In the genomic region with DNA sequence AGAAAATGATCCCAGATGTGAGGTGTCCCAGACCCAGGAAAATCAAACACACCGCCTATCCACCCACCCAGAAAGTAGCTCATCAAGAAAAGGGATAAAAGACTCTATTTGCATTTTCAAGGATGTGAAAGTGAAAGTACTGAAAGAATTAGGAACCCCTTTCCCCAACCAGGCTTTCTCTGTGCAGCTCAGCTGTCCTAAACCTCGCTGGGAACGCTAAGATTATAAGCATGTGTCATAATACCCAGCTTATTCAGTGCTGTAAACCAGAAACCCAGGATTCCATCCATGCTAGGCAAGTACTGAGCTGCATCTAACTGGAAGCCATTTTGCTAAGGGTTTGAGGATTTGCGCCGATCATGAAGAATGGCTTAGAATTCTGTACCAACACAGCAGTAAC, we compare ENCODE assay signal across 9 mouse cellular contexts.
DNase-seq lines count a peak whose midpoint lies in the region; ATAC-seq and TF ChIP-seq lines count a peak whose summit lies in the region.
"Had no signal": no experiment of that assay in that cellular context is flagged by ENCODE, and none has a peak within 500 bp of the region (broad histone marks: within the 10 kb centered on the region; RNA-seq: fewer than 3 reads in every experiment).

No protein-coding gene starts in this region.

- DNase-seq in layer of hippocampus, adult 2 months (ENCODE audit: low spot score in 2 of 2), result no peak
- DNase-seq in layer of hippocampus, adult 18-20 months (ENCODE audit: low spot score in 2 of 2), result no peak
- DNase-seq in right cerebral cortex, adult 18-20 months, result no peak
- no peak for DNase-seq in cerebellum, adult 9-10 months
- no peak for DNase-seq in thymus, adult 18-20 months
- DNase-seq: lung, postnatal 36 days had no signal

- TF ChIP-seq CTCF in layer of hippocampus, adult 2 months (conservative IDR thresholded peaks at IDR 0.05), result no peak

- ATAC-seq in embryonic facial prominence, embryonic 13.5 days (ENCODE audit: insufficient number of reproducible peaks, insufficient read depth, low FRiP score, low TSS enrichment, low read depth), result no peak
- no peak for ATAC-seq in intestine, embryonic 15.5 days
- ATAC-seq in neural tube, embryonic 14.5 days (ENCODE audit: low read depth), result no peak

- peaks cover 25% of the 10 kb centered on the region for H3K36me3 ChIP-seq in embryonic facial prominence, embryonic 13.5 days
- H3K36me3 ChIP-seq in intestine, embryonic 15.5 days, result 0 out of 2 replicates have a peak, but pooled peaks cover 2% of the 10 kb centered on the region
- H3K36me3 ChIP-seq in neural tube, embryonic 14.5 days (ENCODE audit: control insufficient read depth, insufficient read depth, low read length), result no peaks in the 10 kb centered on the region

- H3K4me3 ChIP-seq in layer of hippocampus, adult 2 months, result no peak overlapping the region
- no peak overlapping the region for H3K4me3 ChIP-seq in embryonic facial prominence, embryonic 13.5 days
- H3K4me3 ChIP-seq in intestine, embryonic 15.5 days (replicated peaks), result no peak overlapping the region
- no peak overlapping the region for H3K4me3 ChIP-seq in neural tube, embryonic 14.5 days (ENCODE audit: low read depth, low read length)

- H3K27ac ChIP-seq in layer of hippocampus, adult 2 months, result peak overlapping the region; percentile 84
- peak overlapping the region; percentile 66 for H3K27ac ChIP-seq in embryonic facial prominence, embryonic 13.5 days
- peak overlapping the region; percentile 86 for H3K27ac ChIP-seq in intestine, embryonic 15.5 days
- H3K27ac ChIP-seq in neural tube, embryonic 14.5 days (ENCODE audit: low read depth, low read length), result peak overlapping the region; percentile 4; the same call in 1 of the 2 replicates

- H3K4me1 ChIP-seq in embryonic facial prominence, embryonic 13.5 days, result peaks cover 44% of the 10 kb centered on the region
- H3K4me1 ChIP-seq in intestine, embryonic 15.5 days (replicated peaks), result peaks cover 32% of the 10 kb centered on the region
- peaks cover 31% of the 10 kb centered on the region for H3K4me1 ChIP-seq in neural tube, embryonic 14.5 days (ENCODE audit: control insufficient read depth, insufficient read depth, low read length)

- 48% methylated on average over 5 of the region's 5 CpGs for WGBS in embryonic facial prominence, embryonic 13.5 days
- 65% methylated on average over 5 of the region's 5 CpGs for WGBS in intestine, embryonic 15.5 days
- 69% methylated on average over 5 of the region's 5 CpGs for WGBS in neural tube, embryonic 14.5 days

- H3K27me3 ChIP-seq in embryonic facial prominence, embryonic 13.5 days, result no peaks in the 10 kb centered on the region
- H3K27me3 ChIP-seq in intestine, embryonic 15.5 days (replicated peaks), result no peaks in the 10 kb centered on the region
- H3K27me3 ChIP-seq in neural tube, embryonic 14.5 days (ENCODE audit: control insufficient read depth, insufficient read depth, low read length), result no peaks in the 10 kb centered on the region

- 0 out of 2 replicates have a peak overlapping the region, but pooled peaks have one; percentile 14 for H3K4me2 ChIP-seq in embryonic facial prominence, embryonic 13.5 days
- H3K4me2 ChIP-seq in intestine, embryonic 15.5 days (replicated peaks), result no peak overlapping the region
- no peak overlapping the region for H3K4me2 ChIP-seq in neural tube, embryonic 14.5 days (ENCODE audit: low read depth, low read length)

- H3K9me3 ChIP-seq in embryonic facial prominence, embryonic 13.5 days, result no peaks in the 10 kb centered on the region
- no peaks in the 10 kb centered on the region for H3K9me3 ChIP-seq in intestine, embryonic 15.5 days
- H3K9me3 ChIP-seq in neural tube, embryonic 14.5 days (ENCODE audit: control insufficient read depth, low read length), result no peaks in the 10 kb centered on the region

- H3K9ac ChIP-seq in embryonic facial prominence, embryonic 13.5 days, result no peak overlapping the region
- no peak overlapping the region for H3K9ac ChIP-seq in intestine, embryonic 15.5 days
- H3K9ac ChIP-seq in neural tube, embryonic 14.5 days (replicated peaks; ENCODE audit: low read depth, low read length), result no peak overlapping the region

Comparison
In these comparisons a context has a peak if more than half of its experiments do, and no peak if none do; other contexts are left out.
1. H3K27ac ChIP-seq: peak in every context shown above with its lines; median percentile 86 in intestine, embryonic 15.5 days; 84 in layer of hippocampus, adult 2 months; 66 in embryonic facial prominence, embryonic 13.5 days; 4 in neural tube, embryonic 14.5 days.